Mouse (Mus musculus): ENCODE measurements around the gene Bap1. TPM values are rescaled to one million over a fixed set of nuclear protein-coding genes. Genes with fewer than 3 reads are reported as not detected.

Gene Bap1
- total RNA-seq, 2 experiments from 2014 or later: 47.3 to 47.5 TPM

GRCm38 (mm10) chr14:31271121-31271520 lies 19.9 kb downstream of the Bap1 start:
- no peak for DNase-seq
- intact Hi-C loops (cut with DNase I): loop anchor here (2.0 kb wide), 1 partner anchor 52 kb away; the partner anchor contains the start of gene Dnah1

- peak; percentile 79 to 87 for DNase-seq
Measured at GRCm38 (mm10) chr14:31272164-31272563, 20.9 kb downstream of the Bap1 start.

GRCm38 (mm10) chr14:31285728-31286127 lies 34.5 kb downstream of the Bap1 start:
- DNase-seq: no peak
- intact Hi-C loops (cut with DNase I): no loop called here

More at GRCm38 (mm10) chr14:31272164-31272563, 20.9 kb downstream of the Bap1 start:
- intact Hi-C loops (cut with DNase I): loop anchor here (2.0 kb wide), 1 partner anchor 199 kb away; no protein-coding TSS in a partner anchor

Other genes with a start within 250 kb of the Bap1 start
- gene Spcs1, start 249.8 kb upstream of the Bap1 start, total RNA-seq (2021): 100 to 1,000 TPM; 146 to 149 TPM
- 10 to 100 TPM; 58.7 to 67.3 TPM for gene Pbrm1, start 232.3 kb upstream of the Bap1 start, total RNA-seq (2021)
- 10 to 100 TPM; 25.1 to 25.4 TPM for gene Gnl3, start 232.3 kb upstream of the Bap1 start, total RNA-seq (2021)
- 10 to 100 TPM; 74.1 to 83.9 TPM for gene Smim4, start 122.5 kb upstream of the Bap1 start, total RNA-seq (2021)
- gene Nt5dc2, start 120.4 kb upstream of the Bap1 start, total RNA-seq (2021): 10 to 100 TPM; 23.5 to 28.2 TPM
- 10 to 100 TPM; 74.5 to 78.7 TPM for gene Stab1, start 82.8 kb upstream of the Bap1 start, total RNA-seq (2021)
- gene Tnnc1, start 43.1 kb upstream of the Bap1 start, total RNA-seq (2021): 1,000 to 10,000 TPM; 4,401 to 4,949 TPM
- gene Nisch, start 34.5 kb upstream of the Bap1 start, total RNA-seq (2021): 100 to 1,000 TPM; 185 to 197 TPM
- 10 to 100 TPM; 17.4 to 22.2 TPM for gene Sema3g, start 33.6 kb upstream of the Bap1 start, total RNA-seq (2021)
- gene Phf7, start 133 bp upstream of the Bap1 start, total RNA-seq (2021): 1 to 10 TPM; 4.3 to 4.6 TPM
- under 1 TPM; 0.07 to 0.14 TPM for gene Dnah1, start 72.4 kb downstream of the Bap1 start, total RNA-seq (2021)
- 10 to 100 TPM; 31.3 to 31.5 TPM for gene Capn7, start 85.2 kb downstream of the Bap1 start, total RNA-seq (2021)
- 10 to 100 TPM; 44.4 to 47.3 TPM for gene Sh3bp5, start 184.6 kb downstream of the Bap1 start, total RNA-seq (2021)
- gene Eaf1, start 242.9 kb downstream of the Bap1 start, total RNA-seq (2021): 10 to 100 TPM; 12.2 to 12.6 TPM
- gene Mettl6, start 243.6 kb downstream of the Bap1 start, total RNA-seq (2021): 10 to 100 TPM; 11.6 to 12.3 TPM